Mouse (Mus musculus) lung, embryonic 15.5 days (tissue): ENCODE measurements around the gene Hoxa4. TPM values are rescaled to one million over a fixed set of nuclear protein-coding genes. Genes with fewer than 3 reads are reported as not detected.

Experiments used
- ATAC-seq: fragments of 200-750 bp; cut with Nextera tagmentation; 2 replicates; pipeline ENCODE4 v1.8.0; 2017; ENCODE audit warnings: moderate number of reproducible peaks, borderline replicate concordance; ENCODE audit not compliant: low FRiP score, low TSS enrichment; ENCODE audit errors: extremely low read depth
- H3K27ac ChIP-seq: fragments of 300-500 bp; sonication (generic); 2 replicates; pipeline ENCODE4 v1.5.1; 2015; ENCODE audit warnings: moderate library complexity, mild to moderate bottlenecking, inconsistent platforms
- H3K27me3 ChIP-seq: fragments of 300-500 bp; sonication (generic); 2 replicates; pipeline ENCODE4 v1.6.1; 2015; ENCODE audit warnings: inconsistent platforms
- H3K36me3 ChIP-seq: fragments of 300-500 bp; sonication (generic); 2 replicates; pipeline ENCODE4 v1.6.1; 2015; ENCODE audit warnings: inconsistent platforms
- H3K4me1 ChIP-seq: fragments of 300-500 bp; sonication (generic); 2 replicates; pipeline ENCODE4 v1.6.1; 2015; ENCODE audit warnings: inconsistent platforms
- H3K4me2 ChIP-seq: fragments of 300-500 bp; sonication (generic); 2 replicates; pipeline ENCODE4 v1.6.1; 2015; ENCODE audit warnings: inconsistent platforms, mild to moderate bottlenecking, moderate library complexity
- H3K4me3 ChIP-seq: fragments of 300-500 bp; sonication (generic); 2 replicates; pipeline ENCODE4 v1.5.1; 2015; ENCODE audit warnings: mild to moderate bottlenecking, inconsistent platforms
- H3K9ac ChIP-seq: fragments of 300-500 bp; sonication (generic); 2 replicates; pipeline ENCODE4 v1.6.1; 2015; ENCODE audit warnings: inconsistent platforms
- H3K9me3 ChIP-seq: fragments of 300-500 bp; sonication (generic); 2 replicates; pipeline ENCODE4 v1.6.1; 2016; ENCODE audit warnings: inconsistent platforms
- WGBS: fragments of 180-500 bp; shearing (Covaris S2); methylation state at CpG from one replicate; pipeline ENCODE4 v1.1.7; 2015; 5-methylcytosine and 5-hydroxymethylcytosine counted together
- polyA plus RNA-seq: library from polyadenylated mRNA; unstranded; fragments of >200 nt; fragmentation: Nextera tagmentation; extraction: Ambion mirVana; gene quantifications from 2 replicates; pipeline ENCODE4 v1.2.1, GENCODE M21; 2015

Gene Hoxa4
- polyA plus RNA-seq, 1 experiment from 2014 or later: 4.2 TPM

GRCm38 (mm10) chr6:52219234-52219942 lies 27.8 kb upstream of the Hoxa4 start:
- no peaks in the 10 kb centered on the region for H3K36me3 ChIP-seq
- H3K27ac ChIP-seq: no peak overlapping the region
- H3K4me1 ChIP-seq: peaks cover 31% of the 10 kb centered on the region
- H3K4me2 ChIP-seq: no peak overlapping the region
- H3K9ac ChIP-seq: no peak overlapping the region
- H3K27me3 ChIP-seq: peaks cover 99% of the 10 kb centered on the region
- no peak overlapping the region for H3K4me3 ChIP-seq
- WGBS: 58% methylated on average over 9 of the region's 9 CpGs
- H3K9me3 ChIP-seq: no peaks in the 10 kb centered on the region
- no peak for ATAC-seq

GRCm38 (mm10) chr6:52218643-52219215 lies 27.2 kb upstream of the Hoxa4 start:
- H3K9ac ChIP-seq: no peak overlapping the region
- H3K9me3 ChIP-seq: no peaks in the 10 kb centered on the region
- H3K4me1 ChIP-seq: peaks cover 31% of the 10 kb centered on the region
- peaks cover 99% of the 10 kb centered on the region for H3K27me3 ChIP-seq
- ATAC-seq: no peak
- no peak overlapping the region for H3K27ac ChIP-seq
- WGBS: 27% methylated on average over 14 of the region's 14 CpGs
- no peaks in the 10 kb centered on the region for H3K36me3 ChIP-seq
- H3K4me3 ChIP-seq: no peak overlapping the region
- no peak overlapping the region for H3K4me2 ChIP-seq

- peaks cover 32% of the 10 kb centered on the region for H3K4me1 ChIP-seq
These were observed 26.5 kb upstream of the Hoxa4 start for GRCm38 (mm10) chr6:52217895-52218642.

GRCm38 (mm10) chr6:52217459-52217768 lies 25.9 kb upstream of the Hoxa4 start:
- Histone ChIP-seq H3K4me2 (peak overlapping the region; percentile 69), H3K4me1 (peaks cover 35% of the 10 kb centered on the region), H3K27me3 (peaks cover 99% of the 10 kb centered on the region), H3K27ac (no peak overlapping the region), H3K9me3 (no peaks in the 10 kb centered on the region), H3K36me3 (no peaks in the 10 kb centered on the region), H3K4me3 (peak overlapping the region; percentile 44), H3K9ac (no peak overlapping the region)
- peak; percentile 40; the same call in 1 of the 2 replicates for ATAC-seq
- 1% methylated on average over 25 of the region's 25 CpGs for WGBS

More at GRCm38 (mm10) chr6:52217895-52218642, 26.5 kb upstream of the Hoxa4 start:
- ATAC-seq: no peak
- H3K36me3 ChIP-seq: no peaks in the 10 kb centered on the region
- H3K9ac ChIP-seq: no peak overlapping the region
- WGBS: 12% methylated on average over 23 of the region's 23 CpGs
- H3K4me3 ChIP-seq: peak overlapping the region; percentile 44
- H3K4me2 ChIP-seq: peak overlapping the region; percentile 69
- peaks cover 99% of the 10 kb centered on the region for H3K27me3 ChIP-seq
- H3K27ac ChIP-seq: no peak overlapping the region
- H3K9me3 ChIP-seq: no peaks in the 10 kb centered on the region

GRCm38 (mm10) chr6:52216691-52217458 lies 25.3 kb upstream of the Hoxa4 start:
- Histone ChIP-seq H3K27ac (no peak overlapping the region), H3K4me1 (peaks cover 32% of the 10 kb centered on the region)
- 3% methylated on average over 60 of the region's 60 CpGs for WGBS

GRCm38 (mm10) chr6:52215771-52216535 lies 24.4 kb upstream of the Hoxa4 start:
- Histone ChIP-seq H3K27ac (no peak overlapping the region), H3K27me3 (peaks cover 100% of the 10 kb centered on the region), H3K9me3 (no peaks in the 10 kb centered on the region), H3K4me1 (peaks cover 26% of the 10 kb centered on the region), H3K4me2 (peak overlapping the region; percentile 69), H3K9ac (no peak overlapping the region), H3K4me3 (peak overlapping the region; percentile 44), H3K36me3 (no peaks in the 10 kb centered on the region)
- ATAC-seq: no peak
- 5% methylated on average over 30 of the region's 30 CpGs for WGBS

More at GRCm38 (mm10) chr6:52216691-52217458, 25.3 kb upstream of the Hoxa4 start:
- Histone ChIP-seq H3K4me3 (peak overlapping the region; percentile 44), H3K36me3 (no peaks in the 10 kb centered on the region), H3K27me3 (peaks cover 99% of the 10 kb centered on the region), H3K4me2 (peak overlapping the region; percentile 69), H3K9me3 (no peaks in the 10 kb centered on the region), H3K9ac (no peak overlapping the region)
- no peak for ATAC-seq

- no peak overlapping the region for H3K4me3 ChIP-seq
- no peak for ATAC-seq
- no peak overlapping the region for H3K4me2 ChIP-seq
- H3K4me1 ChIP-seq: peaks cover 26% of the 10 kb centered on the region
- H3K27me3 ChIP-seq: peaks cover 98% of the 10 kb centered on the region
- H3K9ac ChIP-seq: no peak overlapping the region
- no peaks in the 10 kb centered on the region for H3K9me3 ChIP-seq
- 30% methylated on average over 3 of the region's 3 CpGs for WGBS
- H3K27ac ChIP-seq: no peak overlapping the region
- H3K36me3 ChIP-seq: no peaks in the 10 kb centered on the region
These were observed 23.5 kb upstream of the Hoxa4 start for GRCm38 (mm10) chr6:52215070-52215469.

GRCm38 (mm10) chr6:52214271-52214670 lies 22.7 kb upstream of the Hoxa4 start:
- Histone ChIP-seq H3K4me2 (0 out of 2 replicates have a peak overlapping the region, but pooled peaks have one; percentile 61), H3K9ac (no peak overlapping the region), H3K4me3 (no peak overlapping the region), H3K4me1 (peaks cover 26% of the 10 kb centered on the region), H3K27ac (no peak overlapping the region), H3K9me3 (no peaks in the 10 kb centered on the region), H3K36me3 (no peaks in the 10 kb centered on the region), H3K27me3 (peaks cover 98% of the 10 kb centered on the region)
- ATAC-seq: no peak
- WGBS: 34% methylated on average over 5 of the region's 5 CpGs

GRCm38 (mm10) chr6:52213119-52213986 lies 21.8 kb upstream of the Hoxa4 start, which contains the start of the genes Hoxa3 and Gm28308:
Gene Hoxa3 (minus strand): TSS chr6:52213336.
Gene Gm28308 (minus strand): TSS chr6:52213339.
- Histone ChIP-seq H3K4me2 (peak within 1 kb of the TSS; percentile 61), H3K9me3 (no peaks in the 10 kb centered on the region), H3K4me3 (peak within 1 kb of the TSS; percentile 42), H3K36me3 (no peaks in the 10 kb centered on the region), H3K27me3 (peaks cover 98% of the 10 kb centered on the region), H3K27ac (peak within 1 kb of the TSS; percentile 57), H3K4me1 (peaks cover 26% of the 10 kb centered on the region), H3K9ac (peak within 1 kb of the TSS; percentile 35)
- 10% methylated on average over 38 of the region's 38 CpGs for WGBS
- ATAC-seq: no peak

- H3K27ac ChIP-seq: peak overlapping the region; percentile 57
- H3K9me3 ChIP-seq: no peaks in the 10 kb centered on the region
- ATAC-seq: no peak
- peak overlapping the region; percentile 30 for H3K9ac ChIP-seq
- H3K4me2 ChIP-seq: peak overlapping the region; percentile 61
- H3K4me1 ChIP-seq: peaks cover 24% of the 10 kb centered on the region
- 8% methylated on average over 22 of the region's 22 CpGs for WGBS
- H3K4me3 ChIP-seq: peak overlapping the region; percentile 42
- peaks cover 98% of the 10 kb centered on the region for H3K27me3 ChIP-seq
- no peaks in the 10 kb centered on the region for H3K36me3 ChIP-seq
These were observed 21.1 kb upstream of the Hoxa4 start for GRCm38 (mm10) chr6:52212556-52213118.
